Mouse (Mus musculus): ENCODE measurements around the gene Gm12216. TPM values are rescaled to one million over a fixed set of nuclear protein-coding genes. Genes with fewer than 3 reads are reported as not detected.
"Not testable (repeated sequence)": the region's sequence is repeated elsewhere in the genome, so short reads cannot be mapped to it uniquely, and the experiment has no call there.

Gm12216 gene
- total RNA-seq, 2 experiments from 2014 or later = 5.2 to 7.5 TPM

DNA sequence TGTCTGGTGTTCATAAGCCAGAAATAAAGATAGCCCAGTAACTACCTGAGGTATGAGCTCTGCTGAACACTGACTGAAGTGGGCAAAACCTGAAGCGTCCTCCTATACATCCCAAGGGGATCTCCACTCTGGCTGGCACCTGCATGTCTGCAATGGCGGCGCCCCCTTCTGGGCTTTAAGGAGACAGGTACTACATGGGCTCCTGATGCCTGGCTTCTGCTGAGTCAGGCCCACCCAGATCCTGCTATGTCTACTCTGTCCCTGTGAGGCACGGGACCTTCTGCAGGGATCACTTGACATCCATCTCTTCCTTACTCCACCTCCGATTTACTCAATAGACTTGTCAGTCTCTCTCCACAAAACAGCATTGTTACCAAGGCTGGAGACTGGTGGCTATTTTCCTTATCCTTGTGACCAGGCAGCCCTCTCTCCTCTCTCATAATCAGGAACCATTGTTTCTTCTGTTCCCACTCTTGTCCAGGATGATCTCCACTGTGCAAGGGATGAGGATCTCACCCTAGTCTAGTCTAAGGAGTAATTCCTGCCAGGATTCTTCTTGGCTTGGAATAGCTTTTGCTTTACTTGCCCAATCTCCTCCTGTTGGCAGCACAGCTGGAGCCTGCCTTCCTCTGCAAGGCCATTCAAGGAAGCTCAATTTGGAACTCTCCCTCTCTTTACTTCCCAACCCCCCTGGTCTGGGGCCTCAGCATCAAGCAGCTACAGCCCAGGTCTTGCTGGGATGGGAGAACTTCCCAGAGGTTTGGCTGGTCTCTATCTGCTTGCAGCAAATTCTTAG is 15.1 kb upstream of the Gm12216 start:
- DNase-seq = not testable (repeated sequence)

DNA sequence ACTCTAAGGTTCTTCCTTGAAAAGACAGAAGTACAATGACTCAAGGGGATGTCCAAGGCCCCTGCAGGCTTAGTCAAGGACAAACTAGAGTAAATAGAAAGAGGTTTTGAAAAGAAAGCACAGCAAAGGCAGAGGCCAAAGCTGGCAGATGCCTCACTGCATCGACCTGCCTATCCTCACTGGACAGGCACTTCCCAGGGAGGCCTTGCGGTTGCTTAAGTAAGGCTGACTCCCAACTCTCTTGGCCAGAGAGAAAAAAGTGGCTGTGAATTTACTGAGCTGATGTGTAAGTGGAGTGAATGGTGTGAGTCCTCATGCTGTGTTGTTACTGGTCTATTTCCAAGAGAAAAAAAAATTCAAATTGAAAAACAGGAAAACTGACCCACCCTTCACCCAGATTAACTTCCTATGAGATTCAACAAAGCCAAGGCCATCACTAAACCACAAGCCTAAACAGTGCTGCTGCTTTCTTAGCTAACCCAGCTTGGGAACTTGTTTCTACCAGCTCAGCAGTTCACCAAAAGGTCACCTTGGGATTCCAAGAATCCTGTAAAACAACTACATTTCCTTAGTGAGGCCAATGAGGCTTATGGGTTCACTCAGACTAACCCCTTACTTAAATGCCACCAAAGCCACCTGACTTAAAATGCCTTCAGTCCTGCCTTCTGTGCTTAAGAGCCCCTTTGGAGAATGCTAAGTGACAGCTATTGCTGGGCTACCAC is 12.9 kb upstream of the Gm12216 start:
- DNase-seq = peak in 1 of 2 experiments; percentile 51

DNA sequence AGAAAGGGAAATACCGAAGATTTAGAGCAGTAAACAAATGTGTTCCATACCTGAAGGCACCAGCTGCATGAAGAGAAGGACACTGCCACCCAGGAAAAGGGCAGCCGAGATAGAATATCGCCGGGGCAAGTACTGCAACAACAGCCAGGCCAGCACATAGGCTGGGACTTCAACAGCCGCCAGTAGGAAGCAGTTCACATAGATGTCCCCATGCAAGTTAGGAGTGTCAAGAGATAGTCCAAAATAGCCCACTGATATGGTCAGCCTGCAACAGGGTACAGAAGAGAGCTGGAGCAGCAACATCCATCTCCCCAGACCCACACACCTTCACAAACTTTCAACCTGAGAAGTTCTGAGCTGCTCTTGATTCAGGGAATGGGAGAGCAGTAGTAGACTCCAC is 10.1 kb upstream of the Gm12216 start:
- no peak for DNase-seq

DNA sequence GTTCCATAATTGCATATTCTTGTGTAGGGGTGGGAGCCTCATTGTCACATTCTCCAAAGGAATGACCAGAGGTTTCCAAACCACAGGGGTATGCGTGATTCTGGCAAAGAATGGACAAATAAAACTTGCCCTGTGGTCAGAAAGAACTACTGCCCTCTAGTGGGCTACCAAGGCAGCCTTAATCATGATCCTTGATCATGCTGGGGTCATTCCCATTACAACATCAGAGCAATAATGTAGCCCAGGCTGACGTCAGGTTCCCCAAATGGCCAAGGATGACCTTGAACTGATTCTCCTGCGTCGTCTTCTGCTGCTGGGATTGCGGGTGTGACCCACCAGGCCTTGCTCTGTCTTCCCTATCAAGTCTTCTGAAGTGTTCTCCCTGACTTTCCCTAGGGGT is 9.3 kb upstream of the Gm12216 start:
- DNase-seq = peak in 1 of 2 experiments; percentile 48

DNA sequence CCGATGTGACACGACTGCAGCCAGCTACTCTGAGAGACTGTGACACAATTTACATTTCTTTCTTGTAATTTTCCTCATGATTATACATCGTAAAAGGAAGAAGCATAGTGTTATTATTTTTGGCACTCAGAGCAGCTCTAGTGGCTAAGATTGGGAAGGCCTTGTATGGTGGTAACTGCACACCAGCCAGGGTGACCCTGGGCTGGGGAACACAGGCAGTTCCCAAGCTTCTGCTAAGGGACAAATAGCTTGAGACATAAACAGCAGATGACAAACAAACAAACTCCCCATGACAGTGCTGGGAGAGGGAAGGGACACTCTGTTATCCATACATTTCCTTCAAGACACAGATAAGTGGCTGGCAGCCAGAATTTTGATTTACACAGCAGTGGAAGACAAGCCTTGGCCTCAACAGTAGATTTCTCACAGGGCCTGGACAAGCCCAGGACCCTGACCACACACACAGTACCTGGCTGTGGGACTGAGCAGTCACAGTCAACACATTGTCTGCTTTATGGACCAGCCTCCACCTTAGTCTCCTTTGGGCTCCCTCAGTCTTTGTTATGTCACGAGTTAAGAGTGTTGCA is 5.8 kb upstream of the Gm12216 start:
- DNase-seq = not testable (repeated sequence)

DNA sequence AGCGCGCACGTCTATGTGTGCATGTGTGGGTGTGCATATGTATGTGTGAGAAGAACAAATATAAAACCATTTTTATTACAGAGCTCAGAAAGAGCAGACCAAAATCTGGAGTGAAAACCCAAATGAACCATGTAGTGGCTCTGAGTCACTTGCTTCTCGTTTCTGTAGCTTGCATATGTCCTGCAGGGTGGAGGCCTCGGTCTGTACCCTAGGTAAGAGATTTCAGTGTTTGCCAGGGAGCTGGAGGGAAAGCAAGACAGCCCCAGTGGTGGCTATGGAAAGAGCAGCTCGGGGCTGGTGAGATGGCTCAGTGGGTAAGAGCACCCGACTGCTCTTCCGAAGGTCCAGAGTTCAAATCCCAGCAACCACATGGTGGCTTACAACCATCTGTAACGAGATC is 1.9 kb upstream of the Gm12216 start:
- DNase-seq = not testable (repeated sequence)

DNA sequence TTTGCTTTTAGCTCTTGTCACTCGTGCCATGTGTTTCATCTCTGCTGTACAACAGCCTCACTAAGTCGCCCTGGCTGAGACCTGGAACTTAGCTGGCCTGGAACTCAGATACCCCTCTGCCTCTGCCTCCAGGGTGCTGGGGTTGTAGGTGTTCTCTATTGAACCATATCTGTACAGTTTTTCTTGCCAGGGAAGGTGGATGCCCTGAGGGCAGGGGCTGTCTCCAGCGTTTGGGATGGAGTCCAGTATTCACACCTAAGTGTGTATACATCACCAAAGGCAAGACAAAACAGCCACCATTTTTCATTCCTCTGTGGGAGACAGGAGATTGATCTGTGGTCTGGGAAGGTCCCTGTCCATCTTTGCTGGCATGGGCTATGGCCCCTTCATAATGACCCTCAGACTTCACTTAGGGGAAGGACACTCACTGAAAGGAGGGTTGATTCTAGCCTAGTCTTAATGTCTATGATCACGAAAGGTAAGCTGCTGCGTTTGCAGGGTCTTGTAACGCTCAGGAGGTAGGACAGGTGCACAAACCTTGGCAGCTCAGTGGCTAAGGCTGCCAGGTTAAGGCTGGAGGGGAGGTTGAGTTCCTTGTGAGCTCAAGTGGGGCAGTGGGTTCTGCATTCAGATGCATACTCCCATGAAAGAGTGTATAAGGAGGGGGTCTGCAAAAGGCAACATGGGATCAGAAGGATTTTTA is 847 bp downstream of the Gm12216 start:
- DNase-seq = no peak

DNA sequence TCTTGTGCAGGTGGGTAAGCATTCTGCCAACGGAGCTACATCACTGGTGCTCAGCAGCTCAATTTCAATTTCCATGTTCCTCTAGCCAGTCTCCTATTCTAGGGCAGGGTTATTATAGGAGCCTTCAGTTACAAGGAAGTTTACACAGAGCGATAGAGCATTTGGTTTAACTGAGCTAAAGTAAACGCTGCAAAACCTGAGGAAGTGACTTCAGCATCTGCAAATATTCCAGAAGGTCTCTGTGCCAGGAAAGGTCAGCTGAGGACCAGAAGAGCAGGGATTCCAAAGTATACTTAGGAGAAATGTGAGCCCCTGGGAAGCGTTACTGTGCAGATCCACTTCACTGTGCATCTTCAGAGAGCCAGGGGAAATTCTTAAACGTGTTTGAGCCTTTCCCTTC is 5.4 kb downstream of the Gm12216 start:
- DNase-seq = no peak

DNA sequence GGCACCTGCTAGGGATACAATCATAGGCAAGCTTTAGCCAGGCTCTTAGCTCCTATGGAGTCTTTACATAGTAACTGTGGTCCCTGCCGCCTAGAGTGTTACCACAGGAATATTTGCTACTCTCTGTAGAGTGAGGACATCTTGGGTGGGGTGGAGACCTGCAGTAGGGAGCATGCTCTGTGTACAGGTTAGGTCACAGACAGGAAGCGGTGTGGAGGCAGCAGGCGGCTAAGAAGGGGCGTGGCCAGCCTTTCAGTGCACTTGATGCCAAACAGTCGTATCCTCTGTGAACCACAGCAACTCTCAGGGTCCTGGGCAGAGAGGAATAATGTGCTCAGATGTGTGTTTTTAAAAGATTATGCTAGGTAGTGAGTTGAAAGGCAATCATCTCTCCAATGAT is 7.3 kb downstream of the Gm12216 start:
- no peak for DNase-seq

DNA sequence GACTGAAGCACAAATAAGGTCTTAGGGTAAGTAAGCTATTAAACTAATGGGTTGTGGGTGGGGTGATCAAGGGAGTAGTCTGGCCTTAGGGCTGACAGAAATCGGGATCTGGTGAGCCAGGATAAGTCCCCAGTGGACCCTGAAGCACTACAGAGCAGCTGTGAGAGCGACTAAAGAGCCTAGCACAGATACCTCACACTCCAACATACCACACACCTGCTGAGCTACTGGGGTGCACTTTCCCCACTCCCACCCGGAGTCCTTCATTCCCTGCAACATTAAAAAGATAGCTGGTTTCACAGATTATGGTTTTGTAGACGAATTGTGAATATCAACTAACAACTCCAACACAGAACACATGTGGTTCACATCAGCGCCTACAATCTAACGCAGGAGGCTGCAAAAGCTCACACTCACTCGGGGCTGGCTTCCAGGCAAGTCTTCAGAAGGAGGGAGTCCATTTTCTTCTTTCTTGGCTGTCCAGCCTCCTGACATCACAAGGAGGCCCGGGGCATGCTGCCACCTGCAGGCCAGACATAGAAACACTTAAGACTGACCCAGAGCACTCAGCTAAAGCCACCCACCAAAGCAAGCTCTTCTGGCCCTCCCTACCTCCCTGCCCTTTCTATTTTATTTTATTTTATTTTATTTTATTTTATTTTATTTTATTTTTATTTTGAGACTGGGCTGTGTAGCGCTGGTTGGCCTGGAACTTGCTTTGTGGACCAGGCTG is 9.3 kb downstream of the Gm12216 start:
- peak; percentile 83 to 89 for DNase-seq

DNA sequence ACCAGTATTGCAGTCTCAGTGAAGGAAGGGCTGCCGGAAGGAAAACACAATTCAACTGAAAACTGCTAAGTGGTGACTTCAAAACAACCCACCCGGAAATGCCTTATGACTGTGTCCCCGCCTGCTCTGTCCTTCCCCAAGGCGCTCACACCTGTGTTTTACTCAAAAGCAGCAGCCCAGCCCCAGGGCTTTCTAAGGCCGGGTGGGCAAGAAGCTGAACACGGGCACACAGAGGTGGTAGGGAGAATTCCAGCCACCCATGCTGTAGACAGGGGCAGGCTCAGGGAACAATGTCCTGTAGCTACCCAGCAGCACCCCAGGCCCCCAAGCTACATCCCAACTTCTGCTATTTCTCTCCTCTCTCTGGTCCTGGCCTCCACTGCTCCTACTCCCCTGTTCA is 13.4 kb downstream of the Gm12216 start:
- peak in 1 of 2 experiments; percentile 24 for DNase-seq

DNA sequence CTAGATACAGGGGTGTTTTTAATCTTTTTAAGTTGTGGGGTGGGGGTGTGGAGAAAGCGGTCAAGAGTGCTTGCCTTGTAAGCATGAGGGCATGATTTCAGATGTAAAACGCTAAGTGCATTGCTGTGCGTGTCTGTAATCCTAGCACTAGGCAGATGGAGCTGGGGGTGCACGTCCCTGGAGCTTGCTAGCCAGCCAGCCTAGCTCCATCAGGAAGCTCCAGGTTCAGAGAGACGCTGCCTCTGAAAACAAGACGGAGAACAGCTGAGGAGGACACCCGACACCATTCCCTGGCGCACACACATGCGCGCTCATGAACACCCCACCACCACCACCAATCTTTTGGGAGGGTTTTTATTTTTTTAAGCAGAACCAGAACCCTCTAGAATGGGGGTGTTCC is 15.9 kb downstream of the Gm12216 start:
- DNase-seq = no peak

DNA sequence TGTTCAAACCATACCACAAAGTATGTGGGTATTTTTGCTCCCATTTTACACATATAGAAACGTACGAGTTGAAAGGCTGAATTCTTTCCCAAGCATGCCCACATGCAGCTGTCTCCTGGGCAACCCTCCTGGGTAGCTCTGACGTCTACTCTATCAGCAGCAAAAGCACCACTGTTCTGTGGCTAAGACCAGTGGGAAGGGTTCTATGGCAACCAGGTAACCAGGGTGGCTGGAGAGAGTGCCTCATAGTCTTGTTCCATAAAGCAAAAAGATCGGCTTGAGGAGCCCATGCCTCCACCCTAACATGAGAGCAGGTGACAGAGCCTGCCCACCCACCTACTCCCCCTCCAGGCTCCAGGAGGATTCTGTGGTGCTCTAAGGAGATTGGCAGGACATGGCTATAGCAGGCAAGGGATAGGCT is 16.9 kb downstream of the Gm12216 start:
- DNase-seq = no peak

DNA sequence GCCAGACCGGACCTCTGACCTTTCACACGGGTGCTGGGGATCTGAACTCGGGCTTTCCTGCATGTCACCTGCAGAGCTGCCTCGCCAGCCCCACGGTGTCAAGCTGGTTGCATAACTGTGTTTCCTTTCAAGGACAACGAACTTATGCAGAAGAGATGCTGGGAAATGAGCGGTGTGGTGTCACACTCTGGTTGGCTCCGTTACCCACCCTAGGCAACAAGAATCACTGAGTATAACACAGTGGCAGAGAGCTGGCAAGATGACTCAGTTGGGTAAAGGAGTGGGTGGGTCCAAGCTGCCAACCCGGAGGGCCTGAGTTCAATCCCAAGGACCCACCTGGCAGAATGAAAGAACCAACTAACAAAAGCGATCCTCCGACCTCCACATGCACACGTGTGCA is 17.5 kb downstream of the Gm12216 start:
- no peak for DNase-seq

DNA sequence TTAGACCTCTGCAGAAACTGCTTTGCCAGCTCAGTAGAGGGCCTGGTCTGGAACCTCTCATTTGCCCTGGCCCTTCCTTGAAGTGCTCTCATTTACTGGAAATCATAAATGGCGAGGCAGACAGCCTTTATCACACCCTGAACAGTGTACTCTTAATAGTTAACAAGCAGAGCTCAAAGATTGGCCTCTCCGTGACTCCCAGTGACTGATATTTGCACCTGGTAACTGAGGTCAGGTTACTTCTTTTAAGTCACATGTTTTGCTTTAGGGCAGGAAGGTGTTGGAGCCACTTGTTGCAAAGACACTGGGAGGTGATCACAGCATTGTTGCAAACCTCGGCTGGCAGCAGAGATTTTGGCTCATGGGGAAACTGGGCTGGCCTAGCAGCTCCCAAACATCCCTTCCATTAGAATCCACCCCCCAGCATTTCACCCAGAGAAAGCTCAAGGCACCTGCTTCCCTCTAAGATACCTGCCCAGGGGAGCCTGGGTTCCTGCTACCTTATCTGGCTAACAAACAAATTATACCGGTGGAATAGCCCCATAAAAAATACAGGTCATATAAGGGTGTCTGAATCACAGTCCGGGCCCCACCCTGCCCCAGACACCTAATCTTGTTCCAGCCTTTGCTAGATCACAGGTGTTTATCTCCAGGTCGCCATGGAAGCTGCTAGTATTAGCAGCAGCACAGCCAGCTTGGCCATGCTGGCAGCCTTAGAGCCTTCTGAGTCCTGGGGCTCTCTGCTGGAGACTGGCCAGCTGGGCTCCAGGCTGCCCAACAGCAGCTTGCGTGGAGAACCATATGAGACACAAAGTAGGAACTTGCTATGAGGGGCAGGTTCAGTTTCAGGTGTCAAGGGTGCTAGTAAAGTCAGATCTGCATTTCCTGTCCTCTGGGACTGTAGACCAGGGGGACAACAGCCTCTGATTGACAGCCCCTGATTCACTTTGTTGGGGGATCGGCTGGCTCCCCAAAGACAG is 19.1 kb downstream of the Gm12216 start:
- peak in 1 of 2 experiments; percentile 23 for DNase-seq

DNA sequence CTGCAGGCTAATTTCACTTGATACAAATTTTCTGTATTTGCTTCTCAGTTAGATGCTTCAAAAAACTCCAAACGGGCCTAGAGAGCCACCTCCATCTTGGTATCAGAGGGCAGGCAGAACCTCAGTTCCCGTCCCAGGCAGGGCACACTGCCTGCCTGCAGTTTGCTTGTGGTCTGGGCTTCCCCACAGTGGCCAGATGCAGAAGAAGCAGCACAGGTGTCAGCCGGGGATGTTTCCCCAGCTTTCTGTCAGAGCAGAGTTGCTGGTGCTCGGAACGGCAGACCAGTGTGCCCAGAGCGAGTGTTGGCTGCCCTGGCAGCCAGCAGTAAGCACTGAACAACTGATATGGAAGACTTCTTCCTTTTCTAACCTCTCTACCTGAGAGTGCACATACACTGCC is 19.9 kb downstream of the Gm12216 start:
- no peak for DNase-seq

DNA sequence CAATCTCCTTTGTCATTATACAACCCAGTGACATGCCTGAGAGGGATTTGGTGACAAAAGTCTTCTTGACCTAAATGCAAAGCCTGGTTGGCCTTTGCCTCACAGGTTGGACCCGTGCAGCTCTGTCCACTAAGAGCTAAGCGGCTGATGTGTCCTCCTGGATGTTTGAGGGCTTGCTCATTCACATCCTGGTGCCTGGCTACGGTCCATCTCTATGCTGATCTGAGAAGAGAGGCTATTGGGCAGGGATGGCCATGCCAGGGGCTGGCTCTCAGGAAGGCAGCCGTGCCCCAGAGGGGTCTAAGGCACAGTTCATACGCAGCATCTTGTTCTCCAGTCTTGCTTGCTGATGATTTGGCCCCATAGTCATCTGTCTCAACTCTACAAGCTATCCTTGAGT is 21.3 kb downstream of the Gm12216 start:
- no peak for DNase-seq

DNA sequence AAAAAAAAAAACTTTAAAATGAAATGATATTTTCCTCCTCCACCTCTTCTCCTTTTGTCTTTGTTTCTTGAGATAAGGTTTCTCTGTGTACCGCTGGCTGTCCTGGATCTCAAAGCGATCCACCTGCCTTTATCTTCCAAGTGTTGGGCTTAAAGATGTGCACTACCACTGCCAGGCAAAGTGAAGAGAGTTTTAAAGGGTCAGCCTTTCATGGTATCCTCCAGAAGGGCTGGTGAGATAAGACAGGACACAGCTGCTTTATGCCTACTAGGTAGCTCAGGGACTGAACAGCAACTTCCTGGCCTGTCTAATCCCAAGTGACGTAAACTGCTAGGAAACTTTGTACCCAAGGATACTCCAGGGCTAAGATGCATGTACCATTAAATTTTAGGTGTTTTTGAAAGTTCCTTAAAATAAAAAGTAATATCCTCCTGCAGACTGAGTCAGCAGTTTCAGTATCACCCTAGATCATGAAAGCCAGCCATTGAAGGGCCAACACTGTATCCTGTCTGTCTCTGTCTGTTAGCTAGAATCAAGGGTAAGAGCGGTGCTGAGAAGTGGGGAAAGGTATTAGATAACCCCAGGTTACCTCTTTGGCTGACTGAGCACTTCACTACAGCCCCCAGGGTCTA is 23.6 kb downstream of the Gm12216 start:
- DNase-seq = no peak

DNA sequence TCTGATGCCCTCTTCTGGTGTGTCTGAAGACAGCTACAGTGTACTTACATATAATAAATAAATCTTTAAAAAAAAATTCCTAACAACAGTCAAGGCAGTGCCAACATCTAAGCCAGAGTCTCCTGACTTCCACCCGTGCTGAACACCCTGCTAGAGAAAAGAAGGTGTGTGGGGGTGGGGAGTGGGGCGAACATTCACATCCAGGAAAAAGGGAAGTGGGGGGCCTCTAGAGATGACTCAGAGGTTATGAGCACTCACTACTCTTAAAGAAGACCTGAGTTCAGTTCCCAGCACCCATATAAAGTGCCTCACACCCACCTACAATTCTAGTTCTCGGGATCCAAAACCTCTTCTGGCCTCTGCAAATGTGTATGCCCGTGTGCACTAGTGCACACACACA is 33.6 kb downstream of the Gm12216 start:
- no peak for DNase-seq

DNA sequence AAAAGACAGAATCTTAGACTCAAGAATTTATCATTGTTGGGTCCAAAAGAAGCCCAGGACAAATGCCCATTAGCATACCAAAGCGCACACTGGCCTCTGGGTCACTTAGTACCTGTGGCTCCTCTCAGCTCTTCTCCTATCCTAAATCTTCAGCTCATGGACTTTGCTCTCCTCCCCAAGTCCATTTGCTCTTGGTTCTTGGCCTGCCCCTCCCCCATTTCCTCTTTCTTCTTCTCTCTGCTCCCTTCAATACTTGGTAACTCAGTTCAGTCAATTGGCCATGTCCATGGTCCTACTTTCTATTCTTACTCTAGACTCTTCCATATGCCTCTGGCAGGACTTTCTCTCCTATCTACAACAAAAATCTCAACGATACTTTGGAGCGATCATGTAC is 37.1 kb downstream of the Gm12216 start:
- no peak for DNase-seq
